Mouse (Mus musculus) heart, postnatal 0 days (tissue): ENCODE results near the gene Agbl4.

Experiments used
- CTCF ChIP-seq: IDR thresholded peaks from 2 replicates; pipeline ENCODE4 v1.5.1; 2016; ENCODE audit warnings: antibody characterized with exemption, control low read depth, low read depth
- EP300 ChIP-seq: IDR thresholded peaks from 2 replicates; pipeline ENCODE4 v1.6.1; 2016; ENCODE audit warnings: antibody characterized with exemption, low read depth

DNA sequence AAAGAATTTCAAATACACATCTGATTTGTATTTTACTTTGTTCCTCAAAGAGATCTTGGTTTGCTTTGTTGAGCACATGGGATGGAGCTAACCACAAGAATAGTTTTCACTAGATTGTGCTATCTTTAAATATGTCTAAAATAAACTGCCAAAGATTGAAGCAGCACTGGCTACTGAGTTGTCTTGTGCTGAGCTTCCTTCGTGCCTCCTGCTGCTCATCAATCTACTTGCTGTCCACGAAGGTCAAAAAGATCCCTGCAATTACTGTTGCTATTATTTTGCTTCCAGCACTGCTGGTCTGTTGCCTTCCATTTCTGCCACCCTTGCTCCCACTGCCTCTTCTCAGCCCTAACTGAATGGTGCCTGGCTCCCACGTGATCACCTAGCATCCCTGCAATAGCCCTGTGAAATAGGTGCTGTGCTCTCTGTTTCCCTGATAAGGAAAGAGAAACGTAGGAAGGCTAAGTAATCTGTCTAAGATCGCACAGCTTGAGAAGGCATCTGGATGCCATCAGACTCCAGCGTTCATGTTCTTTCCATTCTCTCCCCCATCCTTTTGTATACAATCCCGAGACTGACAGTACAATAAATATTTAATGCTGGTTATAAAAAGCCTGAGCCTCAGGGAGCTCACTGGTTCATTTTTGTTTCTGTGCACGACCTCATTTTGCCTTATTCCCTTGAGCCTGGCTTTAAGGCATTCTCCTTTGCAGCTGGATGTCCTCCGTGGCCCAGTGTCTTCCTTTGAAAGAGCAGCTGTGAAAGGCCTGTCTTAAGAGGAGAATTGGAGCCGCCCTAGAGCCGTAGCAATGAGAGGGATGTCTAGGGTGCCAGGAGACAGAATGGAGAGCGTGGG lies 1273.3 kb downstream of the Agbl4 start:
- TF ChIP-seq CTCF (no peak), EP300 (no peak)
